Mouse (Mus musculus) left cerebral cortex, adult 18-20 months (tissue): ENCODE data around the gene Gng7. TPM values are rescaled to one million over a fixed set of nuclear protein-coding genes. Genes with fewer than 3 reads are reported as not detected.
A peak's percentile ranks its signal among the peaks of the same experiment; 100 is the strongest.

Experiments used
- DNase-seq, 2 experiments: peaks; one replicate each; pipeline ENCODE4 v3.0.0; 2021 to 2022; ENCODE audit warnings: low spot score in 2 of 2, mixed read lengths in 1 of 2
- total RNA-seq, 2 experiments: library from RNA; stranded (reverse); gene quantifications; 2 replicates each; pipeline ENCODE4 v1.2.3; 2021

The Gng7 gene
- total RNA-seq, 2 experiments from 2014 or later: 107 to 137 TPM

DNA sequence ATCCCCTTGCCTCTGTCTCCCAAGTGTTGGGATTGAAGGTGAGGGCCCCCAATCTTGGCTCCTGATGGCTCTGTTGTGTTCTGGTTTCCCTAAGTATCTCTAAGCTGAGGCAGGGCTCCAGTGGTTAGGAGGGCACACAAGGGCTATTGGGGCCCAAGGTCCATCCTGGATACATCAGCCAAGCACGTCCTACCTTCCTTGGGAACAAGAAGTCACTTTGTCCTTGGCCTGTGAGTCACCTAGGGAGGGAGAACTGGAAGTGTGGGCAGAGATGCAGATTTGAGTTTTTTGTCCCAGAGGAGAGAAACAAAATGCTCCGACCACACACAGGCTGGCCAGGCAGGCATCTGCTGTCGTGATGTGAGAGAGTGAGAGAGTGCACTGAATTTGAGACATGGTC lies 65.7 kb downstream of the Gng7 start:
- DNase-seq: no peak

DNA sequence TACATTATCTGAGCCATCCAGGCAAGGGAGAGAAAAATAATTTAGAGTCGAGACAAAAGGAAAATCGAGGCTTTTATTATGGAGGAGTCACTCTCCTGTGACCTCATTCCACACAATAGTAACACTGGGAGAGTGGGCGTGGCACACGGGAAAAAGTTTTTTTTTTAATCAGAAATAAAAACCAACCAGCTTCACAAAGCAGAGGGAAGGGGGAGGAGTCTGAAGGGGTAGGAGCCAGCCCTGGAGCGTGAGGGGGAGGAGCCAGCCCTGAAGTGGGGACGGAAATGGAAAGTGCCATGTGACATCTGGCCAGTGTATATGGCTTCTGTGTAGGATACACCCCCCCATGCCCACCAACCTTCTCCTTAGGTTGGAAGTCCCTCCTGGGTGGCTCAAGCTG lies 66.2 kb downstream of the Gng7 start:
- DNase-seq: no peak

DNA sequence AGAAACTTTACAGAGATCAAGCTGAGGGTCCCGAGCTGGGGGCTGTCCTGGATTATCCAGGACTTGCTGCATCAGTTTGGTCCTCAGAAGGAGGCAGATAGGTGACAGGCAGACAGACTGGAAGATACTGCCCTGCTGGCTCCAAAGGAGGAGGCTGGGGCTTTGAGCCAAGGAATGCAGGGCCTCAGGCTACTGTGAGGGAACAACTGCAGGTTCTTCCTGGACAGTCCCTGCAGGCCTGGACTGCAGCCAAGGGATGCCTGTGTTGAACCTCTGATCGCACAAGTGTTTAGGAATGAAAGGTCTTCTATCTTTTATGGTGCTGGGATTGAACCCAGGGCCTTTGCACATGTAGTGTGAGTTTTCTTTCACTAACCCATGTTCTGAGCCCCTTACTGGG lies 66.9 kb downstream of the Gng7 start:
- no peak for DNase-seq

DNA sequence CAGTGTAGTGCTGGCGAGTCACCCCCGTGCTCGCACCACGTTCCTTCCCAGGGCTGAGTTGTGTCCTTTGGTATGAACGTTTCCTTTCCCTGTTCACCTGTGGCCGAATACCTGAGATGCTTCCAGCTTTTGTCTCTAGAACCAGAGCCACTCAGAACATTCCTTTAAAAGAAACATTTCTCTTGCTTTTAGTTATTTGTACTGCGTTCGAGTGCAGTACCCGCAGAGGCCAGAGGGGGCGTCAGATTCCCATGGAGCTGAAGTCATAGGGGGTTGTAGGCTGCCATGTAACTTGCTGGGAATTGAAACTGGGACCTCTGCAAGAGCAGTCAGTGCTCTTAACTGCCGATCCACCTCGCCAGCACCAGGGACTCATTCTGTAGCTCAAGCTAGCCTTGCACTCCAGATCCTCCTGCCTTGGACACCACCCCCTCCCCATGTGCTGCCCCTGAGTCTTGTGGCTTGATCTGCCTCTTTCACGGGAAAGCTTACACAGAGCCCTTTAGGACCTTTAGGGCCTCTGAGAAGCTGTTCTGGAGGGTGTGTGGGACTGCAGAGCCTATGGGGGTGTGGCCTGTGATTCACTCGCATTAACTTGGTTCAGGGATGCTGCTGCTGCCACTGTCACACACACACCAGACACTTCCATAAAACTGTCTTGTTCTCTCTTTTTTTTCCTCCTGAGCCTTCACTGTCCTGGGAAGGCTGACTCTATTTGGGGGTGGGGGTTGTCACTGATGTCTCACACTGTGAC lies 67.9 kb downstream of the Gng7 start:
- no peak for DNase-seq

DNA sequence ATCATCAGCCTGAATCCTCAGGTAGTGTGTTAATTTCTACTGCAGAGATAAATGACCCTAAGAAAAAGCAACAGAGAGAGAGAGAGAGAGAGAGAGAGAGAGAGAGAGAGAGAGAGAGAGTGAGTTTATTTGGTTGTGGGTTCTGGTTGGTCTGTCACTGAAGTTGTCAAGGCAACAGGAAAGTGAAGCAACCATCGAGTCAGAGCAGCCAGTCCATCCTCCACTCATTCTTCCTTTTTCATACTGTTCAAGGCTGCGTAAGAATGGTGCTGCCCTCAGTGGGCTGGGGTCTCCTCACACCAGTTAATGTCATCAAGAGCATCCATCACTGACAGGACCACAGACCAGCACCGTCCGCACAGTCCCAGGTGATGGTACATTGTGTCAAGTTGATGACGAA lies 70.5 kb downstream of the Gng7 start:
- no peak for DNase-seq

DNA sequence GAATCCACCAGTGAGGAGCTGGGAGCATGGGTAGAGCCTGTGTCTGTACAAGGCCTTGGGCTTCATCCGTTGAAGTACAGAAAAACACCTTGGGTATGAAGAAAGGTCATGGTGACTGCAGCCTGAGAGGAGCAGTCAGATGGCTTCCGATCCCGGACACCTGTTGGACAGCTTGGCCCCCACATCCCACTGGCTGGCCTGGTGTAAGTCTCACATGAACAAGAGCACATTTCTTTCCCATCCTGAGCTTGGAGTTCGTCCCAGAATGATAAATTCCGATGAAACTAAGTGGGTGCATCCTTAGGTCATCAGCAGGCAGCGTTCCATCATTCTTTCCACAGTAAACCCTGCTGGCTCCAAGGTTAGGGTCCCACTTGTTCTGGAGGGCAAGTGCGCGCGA lies 71.0 kb downstream of the Gng7 start:
- no peak for DNase-seq

DNA sequence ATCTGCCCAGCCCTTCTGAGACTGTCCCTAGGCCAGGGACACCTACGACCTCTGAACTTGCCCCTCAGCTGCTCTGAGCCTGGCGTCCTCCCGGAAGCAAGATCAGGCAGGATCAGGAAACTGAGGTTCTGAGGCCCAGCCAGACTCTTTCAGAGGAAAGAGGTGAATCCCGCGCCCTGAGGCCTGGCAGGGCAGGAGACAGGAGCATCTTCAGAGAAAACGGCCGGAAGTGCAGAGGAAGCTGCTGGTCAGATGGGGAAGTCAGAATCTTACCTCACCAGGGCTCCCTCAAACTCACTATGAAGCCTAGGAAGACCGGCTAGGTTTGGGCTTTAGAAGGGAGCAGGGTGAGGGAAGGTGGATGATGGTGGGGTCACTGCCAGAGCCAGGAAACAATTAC lies 71.8 kb downstream of the Gng7 start:
- no peak for DNase-seq

DNA sequence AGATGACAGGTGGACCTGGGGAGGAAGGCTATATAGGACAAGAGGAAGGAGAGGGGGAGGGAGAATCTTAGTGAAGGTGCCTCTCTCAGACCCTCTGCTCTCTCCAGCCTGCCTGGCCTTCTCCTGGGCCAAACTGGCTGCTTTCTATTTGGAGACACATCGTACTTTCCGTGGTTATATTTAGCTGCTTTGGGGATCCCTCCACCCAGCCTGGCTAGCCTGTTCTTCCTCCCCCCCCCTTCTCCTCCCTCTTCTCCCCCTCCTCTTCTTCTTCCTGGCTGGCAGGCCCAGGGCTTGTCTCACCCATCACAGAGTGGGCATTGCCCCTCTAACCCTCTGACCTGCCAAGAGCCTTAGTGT lies 73.8 kb downstream of the Gng7 start:
- DNase-seq: no peak

DNA sequence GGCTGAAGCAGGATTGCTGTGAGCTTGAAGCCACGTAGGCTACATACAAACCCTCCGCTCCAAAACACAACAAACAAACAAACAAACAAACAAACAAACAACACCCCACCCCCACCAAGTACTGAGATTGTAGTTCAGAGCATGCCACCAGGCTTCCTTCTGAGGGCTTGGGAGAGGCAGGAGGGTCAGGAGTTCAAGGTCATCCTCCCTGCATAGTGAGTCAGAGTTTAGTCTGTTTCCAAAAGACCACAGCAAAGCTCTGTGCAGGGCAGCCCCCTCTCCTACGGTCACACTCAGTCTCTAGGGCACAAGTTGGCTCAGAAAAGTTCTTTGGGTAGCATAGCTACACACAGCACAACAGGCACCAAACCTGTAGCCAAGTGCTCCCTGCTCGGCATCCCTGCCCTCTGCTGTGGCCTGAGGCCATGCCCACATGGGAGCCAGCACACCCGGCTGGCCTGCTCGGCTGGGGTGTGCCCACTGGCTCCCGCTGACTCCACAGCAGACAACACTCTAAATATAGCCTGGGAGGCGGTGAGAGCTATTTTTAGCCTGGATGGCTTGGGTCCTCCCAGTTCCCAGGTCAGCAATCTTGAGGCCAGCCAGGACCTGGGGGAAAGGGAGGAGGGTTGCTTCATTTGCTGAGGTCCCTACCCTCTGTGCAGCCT lies 74.3 kb downstream of the Gng7 start:
- no peak for DNase-seq

DNA sequence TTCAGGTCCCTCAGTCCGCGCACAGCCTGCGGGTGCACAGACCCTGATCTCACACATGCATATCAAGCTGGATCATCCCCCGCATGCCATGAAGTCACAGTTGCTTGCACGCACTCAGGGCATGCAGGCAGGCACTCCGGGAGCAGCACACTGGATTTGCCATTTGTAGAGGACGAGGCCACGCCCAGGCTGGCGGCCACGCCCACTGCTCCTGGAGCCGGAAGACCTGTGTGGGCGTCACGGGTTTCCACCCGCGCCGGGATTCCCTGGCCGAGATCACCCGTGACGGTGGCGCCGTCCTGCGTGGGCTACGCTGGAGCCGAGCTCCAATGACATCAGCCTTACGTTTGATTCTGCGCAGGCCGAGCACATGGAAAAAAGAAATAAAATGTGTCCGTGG lies 75.1 kb downstream of the Gng7 start:
- peak; percentile 78 to 82 for DNase-seq

DNA sequence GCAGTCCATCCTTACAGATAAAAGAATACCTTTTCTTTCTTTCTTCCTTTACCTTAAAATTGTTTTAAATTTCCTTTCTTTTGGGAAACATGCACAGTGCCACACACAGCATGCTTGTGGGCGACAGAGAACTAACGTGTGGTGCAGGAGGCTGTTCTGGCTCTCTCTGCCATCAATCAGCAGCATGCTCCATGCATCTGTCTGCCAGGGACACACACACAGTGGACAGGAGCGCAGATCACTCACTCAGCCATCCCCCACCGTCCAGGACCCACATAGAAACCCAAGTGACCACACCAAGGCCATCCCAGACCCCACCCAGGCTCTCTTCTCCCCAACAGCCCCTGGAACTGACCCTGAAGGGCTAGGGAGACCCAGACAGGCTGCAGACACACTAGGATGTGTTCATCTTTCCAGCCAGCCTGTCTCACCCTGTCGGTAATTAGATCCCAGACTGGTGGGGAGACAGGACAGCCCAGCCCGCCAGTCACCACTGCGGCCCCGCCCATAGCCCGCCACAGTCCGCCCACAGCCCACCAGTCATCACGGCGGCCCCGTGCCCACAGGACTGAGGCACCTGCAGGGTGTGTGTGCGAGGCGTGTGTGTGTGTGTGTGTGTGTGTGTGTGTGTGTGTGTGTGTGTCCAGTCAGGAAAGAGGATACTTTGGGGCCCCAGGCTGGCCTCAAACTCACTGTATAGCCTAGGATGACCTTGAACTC lies 75.8 kb downstream of the Gng7 start:
- DNase-seq: peak in 1 of 2 experiments; percentile 11

DNA sequence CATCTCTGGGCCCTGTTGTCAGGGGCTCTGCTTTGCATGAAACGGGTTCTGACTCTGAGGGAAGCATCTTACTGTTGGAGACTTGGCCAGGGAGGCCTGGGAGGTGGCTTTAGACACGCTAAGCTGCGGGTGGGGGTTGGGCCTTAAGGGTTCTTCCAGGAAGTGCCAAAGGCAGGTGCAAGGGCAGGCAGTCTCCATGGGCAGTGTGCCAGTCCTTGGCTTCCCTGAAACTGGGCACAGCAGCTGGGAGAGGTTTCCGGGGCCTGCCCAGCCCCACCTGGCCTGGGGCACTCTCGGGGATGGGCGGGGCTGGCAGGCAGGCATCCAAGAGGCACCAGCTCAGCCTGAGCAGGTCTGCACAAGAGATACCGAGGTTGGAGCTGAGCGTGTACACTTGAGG lies 77.1 kb downstream of the Gng7 start:
- no peak for DNase-seq

DNA sequence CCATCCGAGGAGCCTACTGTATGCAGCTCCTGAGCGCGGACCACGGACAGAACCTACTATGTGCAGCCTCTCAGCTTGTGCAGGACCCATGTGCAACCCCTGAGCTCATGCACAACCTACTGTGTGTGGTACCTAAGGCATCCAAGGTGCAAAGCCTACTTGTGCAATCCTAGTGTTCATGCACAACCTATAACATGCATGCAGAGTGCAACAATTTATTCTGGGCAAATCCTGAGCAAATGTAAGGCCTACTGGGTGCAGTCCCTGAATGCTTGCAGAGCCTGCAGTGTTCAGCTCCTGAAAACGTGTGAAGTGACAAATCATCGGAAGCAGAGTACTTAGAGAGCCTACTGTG lies 78.0 kb downstream of the Gng7 start:
- DNase-seq: no peak

DNA sequence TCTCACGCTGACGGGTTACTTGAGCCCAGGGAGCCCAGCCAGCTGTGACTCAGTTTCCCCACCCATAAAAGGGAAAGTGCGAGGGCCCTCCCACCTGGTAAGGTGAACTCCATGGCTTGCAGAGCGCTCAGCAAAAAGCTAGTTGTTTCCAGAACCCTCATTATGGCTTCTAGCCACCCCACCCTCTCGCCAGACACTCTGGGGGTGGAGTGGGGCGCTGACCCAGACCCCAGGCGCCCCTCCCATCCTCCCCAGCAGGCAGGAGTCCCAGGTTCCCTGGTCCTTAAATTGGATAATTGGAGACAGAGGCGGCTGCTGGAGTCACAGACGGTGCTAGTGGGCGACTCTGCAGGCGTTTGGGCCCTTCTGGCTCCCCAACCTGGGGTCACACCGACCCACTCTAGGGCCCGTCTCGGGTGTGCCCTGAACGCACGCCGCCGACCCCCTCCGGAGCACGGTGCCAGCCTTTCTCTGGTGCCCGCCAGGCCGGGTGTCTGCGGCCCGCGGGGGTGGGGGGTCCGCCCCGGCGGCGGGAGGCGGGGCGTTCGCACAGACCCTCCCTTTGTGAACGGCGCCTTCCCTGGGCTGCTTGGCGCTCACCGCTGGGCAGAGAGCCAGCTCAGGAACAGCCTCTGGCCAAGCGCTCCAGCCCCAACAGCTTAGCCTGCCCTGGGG lies 78.5 kb downstream of the Gng7 start:
- DNase-seq: no peak

DNA sequence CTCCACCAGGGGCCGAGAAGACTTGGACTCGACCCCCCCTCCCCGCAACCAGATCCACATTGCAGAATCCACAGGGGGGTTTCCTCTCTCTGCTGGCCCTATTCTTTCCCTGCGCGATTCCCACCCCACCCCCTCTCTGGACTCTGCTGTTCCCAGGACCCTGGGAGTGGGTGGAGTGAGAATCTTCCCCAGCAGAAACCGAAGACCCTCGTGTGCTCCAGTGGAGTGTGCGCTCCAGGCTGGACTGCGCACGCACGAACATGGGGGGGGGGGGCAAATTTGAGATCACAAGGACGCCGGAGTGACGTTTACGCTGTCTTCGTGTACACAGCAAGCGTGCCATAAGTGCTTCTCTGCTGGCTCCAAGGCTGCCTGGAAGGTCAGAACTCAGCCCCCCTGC lies 79.0 kb downstream of the Gng7 start:
- no peak for DNase-seq

DNA sequence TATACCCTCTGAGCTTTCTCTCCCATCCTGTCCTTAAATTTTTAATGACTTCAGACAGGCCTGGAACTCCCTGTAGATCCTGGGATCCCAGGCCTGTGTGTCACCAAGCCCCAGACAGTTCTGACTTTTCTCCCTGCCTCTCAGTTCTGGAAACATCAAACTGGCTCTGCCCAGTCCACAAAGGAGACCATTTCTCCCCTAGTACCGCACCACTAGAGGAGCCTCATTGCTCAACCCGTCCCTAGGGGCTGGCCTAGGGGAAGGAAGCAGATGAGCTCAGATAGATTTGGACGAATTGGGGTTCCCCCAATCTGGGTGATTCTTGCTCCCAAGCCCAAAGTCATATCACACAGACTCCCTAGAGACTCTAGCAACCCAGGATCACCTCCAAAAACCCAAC lies 79.5 kb downstream of the Gng7 start:
- DNase-seq: no peak

DNA sequence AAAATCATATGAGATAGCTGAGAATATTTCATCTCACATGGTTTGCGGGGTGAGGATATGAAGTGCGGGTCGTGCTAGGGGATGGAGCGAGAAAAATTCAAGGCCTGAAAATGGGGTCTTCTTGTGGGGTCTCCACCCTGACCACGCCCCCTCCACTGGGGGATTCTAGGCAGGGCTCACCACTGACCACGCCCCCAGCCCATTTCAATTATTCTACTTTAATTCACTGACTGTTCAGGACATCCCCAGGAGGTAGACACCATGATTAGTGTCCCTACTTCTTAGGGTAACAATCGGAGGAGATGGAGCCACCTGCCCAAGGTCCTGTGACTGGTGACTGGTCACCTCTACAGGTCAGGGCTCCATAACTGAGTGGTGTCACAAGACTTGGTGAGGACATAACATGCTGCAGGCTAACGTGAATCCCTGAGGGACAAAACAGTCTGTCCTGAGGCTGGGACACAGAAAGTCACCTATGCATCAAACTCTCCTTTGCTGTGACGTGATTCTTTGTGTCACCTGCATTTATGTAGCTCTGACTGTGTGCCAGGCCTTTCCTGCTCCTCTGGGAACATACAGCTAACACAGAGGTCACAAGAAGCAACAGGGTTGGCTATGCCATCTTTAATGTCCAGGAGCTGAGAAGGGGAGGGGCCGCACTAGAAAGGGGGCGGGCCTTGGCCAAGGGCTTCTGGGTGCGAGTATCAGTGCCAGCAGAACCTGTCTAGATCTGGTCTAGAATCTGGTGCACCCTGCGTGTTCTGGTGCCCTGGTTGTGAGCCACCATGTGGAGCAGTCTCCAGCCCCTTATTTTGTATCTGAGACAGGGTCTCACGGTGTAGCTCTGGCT lies 80.4 kb downstream of the Gng7 start:
- no peak for DNase-seq

DNA sequence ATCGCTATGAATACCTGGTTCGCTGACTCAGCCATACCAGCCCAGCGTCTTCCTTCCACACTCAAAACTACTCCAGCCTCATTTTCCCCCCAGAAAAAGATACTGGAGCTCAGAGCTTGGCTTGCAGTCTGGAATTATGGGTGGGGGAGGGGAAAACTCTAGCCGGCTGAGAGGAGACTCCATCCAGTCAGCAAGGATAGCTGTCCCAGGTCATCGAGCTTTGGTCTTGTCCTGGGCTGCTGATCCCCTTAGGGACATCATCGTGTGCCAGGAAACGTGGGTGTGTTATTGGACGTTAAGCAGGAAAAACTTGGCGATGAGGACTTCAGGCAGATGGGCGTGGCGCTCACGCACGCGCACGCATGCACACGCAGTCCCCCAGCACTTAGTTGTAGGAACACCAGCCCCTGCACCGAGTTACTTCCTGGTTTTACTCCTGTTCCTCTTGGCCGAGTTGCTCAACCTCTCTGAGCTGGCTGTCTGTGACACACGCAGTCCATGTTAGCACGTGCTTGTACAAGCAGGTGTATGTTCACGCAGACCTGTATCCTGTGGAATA lies 81.2 kb downstream of the Gng7 start:
- no peak for DNase-seq

DNA sequence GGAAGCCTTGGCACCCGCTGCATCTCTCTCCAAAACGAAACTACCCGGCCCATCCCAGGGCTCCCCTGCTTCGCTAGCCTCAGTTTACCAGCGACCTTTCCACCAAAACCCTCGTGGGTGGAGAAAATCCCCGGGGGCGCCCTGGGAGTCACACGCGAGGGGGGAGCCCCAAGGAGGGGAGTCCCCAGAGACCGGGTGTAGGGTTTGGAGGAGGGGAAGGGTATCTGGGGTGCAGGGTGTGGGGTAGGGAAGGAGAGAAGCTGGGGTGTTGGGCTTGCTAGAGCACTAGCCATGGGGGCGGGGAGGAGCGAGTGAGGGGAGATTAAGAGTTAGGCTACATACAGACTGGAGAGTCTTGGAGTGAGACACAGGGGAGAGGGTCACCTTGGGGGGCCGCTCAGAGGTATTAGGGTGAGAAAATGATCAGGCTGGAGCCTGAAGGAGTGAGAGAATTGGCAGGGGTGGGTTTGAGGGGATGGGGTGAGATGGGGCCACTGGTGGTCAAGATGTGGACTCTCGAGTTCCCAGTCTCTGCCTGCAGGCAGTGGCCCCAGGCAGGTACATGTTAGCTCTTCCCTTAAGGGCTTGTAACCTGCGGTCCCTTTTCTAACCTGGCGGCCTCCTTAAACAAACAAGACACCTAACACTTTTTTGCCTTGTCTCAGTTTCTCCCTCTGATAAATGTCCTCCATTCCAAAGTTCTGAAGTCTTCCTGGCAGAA lies 81.9 kb downstream of the Gng7 start:
- DNase-seq: no peak

DNA sequence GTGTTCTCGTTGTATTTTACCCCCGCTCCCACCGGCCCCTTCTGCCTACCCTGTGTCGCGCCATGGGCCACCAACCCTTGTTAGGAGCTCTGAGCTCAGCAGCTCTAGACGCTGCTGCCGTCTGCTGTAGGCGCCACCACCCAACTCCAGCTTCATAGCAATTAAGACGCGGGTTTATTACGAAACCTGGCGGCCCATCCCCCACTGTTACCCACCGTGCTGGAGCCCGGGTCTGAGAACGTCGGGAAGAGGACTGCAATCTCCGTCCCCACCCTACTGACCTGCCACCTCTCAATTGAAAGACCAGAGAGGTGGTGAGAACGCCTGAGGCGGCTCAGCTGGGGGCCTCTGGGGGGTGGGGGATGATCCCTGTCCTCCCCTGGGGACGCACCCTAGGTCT lies 82.5 kb downstream of the Gng7 start:
- peak in 1 of 2 experiments; percentile 12 for DNase-seq
